Mouse (Mus musculus) left cerebral cortex, adult 18-20 months (tissue): ENCODE measurements around the gene Ppp2r2c. TPM values are rescaled to one million over a fixed set of nuclear protein-coding genes. Genes with fewer than 3 reads are reported as not detected.
A peak's percentile ranks its signal among the peaks of the same experiment; 100 is the strongest.

Experiments used
- DNase-seq, 2 experiments: peaks; one replicate each; pipeline ENCODE4 v3.0.0; 2021 to 2022; ENCODE audit warnings: low spot score in 2 of 2, mixed read lengths in 1 of 2
- total RNA-seq, 2 experiments: library from RNA; stranded (reverse); gene quantifications; 2 replicates each; pipeline ENCODE4 v1.2.3; 2021

Ppp2r2c gene
- total RNA-seq, 2 experiments from 2014 or later, result 444 to 453 TPM

- DNase-seq, result no peak
Observed at GRCm38 (mm10) chr5:36977809-36978208, 109.5 kb downstream of the Ppp2r2c start.

- no peak for DNase-seq
Observed at GRCm38 (mm10) chr5:36979001-36979400, 110.7 kb downstream of the Ppp2r2c start.

GRCm38 (mm10) chr5:36979631-36980030 is 111.3 kb downstream of the Ppp2r2c start:
- DNase-seq, result no peak

- DNase-seq, result no peak
Observed at GRCm38 (mm10) chr5:36982271-36982670, 114.0 kb downstream of the Ppp2r2c start.

GRCm38 (mm10) chr5:36986617-36987016 is 118.3 kb downstream of the Ppp2r2c start:
- DNase-seq, result no peak

GRCm38 (mm10) chr5:36988124-36988780 is 119.9 kb downstream of the Ppp2r2c start:
- DNase-seq, result no peak

- peak; percentile 89 to 95 for DNase-seq
Observed at GRCm38 (mm10) chr5:36988781-36989624, 120.7 kb downstream of the Ppp2r2c start, which contains the start of gene Wfs1. TSS of gene Wfs1 (minus strand) at chr5:36989205.

- DNase-seq, result no peak
Observed at GRCm38 (mm10) chr5:36989625-36989977, 121.3 kb downstream of the Ppp2r2c start.

GRCm38 (mm10) chr5:36990196-36990595 is 121.9 kb downstream of the Ppp2r2c start:
- DNase-seq, result no peak

- no peak for DNase-seq
Observed at GRCm38 (mm10) chr5:36990631-36991350, 122.5 kb downstream of the Ppp2r2c start.

GRCm38 (mm10) chr5:36996410-36996809 is 128.1 kb downstream of the Ppp2r2c start:
- DNase-seq, result peak; percentile 43 to 59

- DNase-seq, result no peak
Observed at GRCm38 (mm10) chr5:36997996-36998395, 129.7 kb downstream of the Ppp2r2c start.

GRCm38 (mm10) chr5:37001002-37001401 is 132.7 kb downstream of the Ppp2r2c start:
- DNase-seq, result no peak

GRCm38 (mm10) chr5:37002001-37002400 is 133.7 kb downstream of the Ppp2r2c start:
- DNase-seq, result peak; percentile 81 to 87

Other genes starting within 250 kb of the Ppp2r2c start
- gene D5Ertd579e, start 172.5 kb upstream of the Ppp2r2c start, total RNA-seq, result 10 to 100 TPM; 91.9 to 94.7 TPM
- gene Bloc1s4, start 119.9 kb upstream of the Ppp2r2c start, total RNA-seq, result 10 to 100 TPM; 17.5 to 19.6 TPM
- 100 to 1,000 TPM; 430 to 460 TPM for gene Mrfap1, start 71.7 kb upstream of the Ppp2r2c start, total RNA-seq
- 10 to 100 TPM; 29.6 to 30.3 TPM for gene Man2b2, start 37.9 kb upstream of the Ppp2r2c start, total RNA-seq
- gene Wfs1, start 120.7 kb downstream of the Ppp2r2c start, total RNA-seq, result 100 to 1,000 TPM; 136 to 137 TPM
- 10 to 100 TPM; 34.0 to 35.9 TPM for gene Gm1043, start 216.9 kb downstream of the Ppp2r2c start, total RNA-seq